ENCODE assay signal across 8 mouse cellular contexts in the genomic region with DNA sequence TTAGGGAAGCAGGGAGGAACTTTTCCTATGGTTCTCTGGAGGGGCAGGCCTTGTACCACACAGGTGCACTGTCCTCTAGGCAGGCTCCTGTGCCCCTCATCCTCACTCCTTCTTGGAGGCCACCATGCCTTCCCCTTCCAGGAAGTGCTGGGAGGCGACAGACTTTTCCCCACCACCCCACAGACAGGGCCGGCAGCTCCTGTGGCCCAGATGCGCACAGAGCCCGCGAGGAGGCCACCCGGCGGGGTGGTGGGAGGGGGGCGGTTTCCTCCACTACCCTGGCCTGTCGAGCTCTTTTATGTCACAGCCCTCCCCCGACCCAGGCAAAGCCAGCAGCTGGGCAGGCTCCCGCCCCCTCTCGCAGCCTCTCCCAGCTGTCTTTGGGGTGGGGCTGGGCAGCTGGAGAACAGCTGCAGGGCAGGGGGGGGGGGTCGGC. TPM values are rescaled to one million over a fixed set of nuclear protein-coding genes. Genes with fewer than 3 reads are reported as not detected.
DNase-seq lines count a peak whose midpoint lies in the region; ATAC-seq and TF ChIP-seq lines count a peak whose summit lies in the region.

No protein-coding gene starts in this region.

- peak overlapping the region; percentile 45 for H3K27ac ChIP-seq in heart, adult 2 months
- peak overlapping the region; percentile 35 for H3K27ac ChIP-seq in embryonic facial prominence, embryonic 11.5 days (replicated peaks; ENCODE audit: low read depth, low read length)
- H3K27ac ChIP-seq in hindbrain, embryonic 11.5 days (ENCODE audit: low read depth, low read length), result peak overlapping the region; percentile 80
- 0 out of 2 replicates have a peak overlapping the region, but pooled peaks have one; percentile 36 for H3K27ac ChIP-seq in liver, postnatal 0 days (ENCODE audit: low read depth)
- no peak overlapping the region for H3K27ac ChIP-seq in small intestine, adult 2 months (ENCODE audit: insufficient read depth, low read depth, low read length)

- no peak for TF ChIP-seq POLR2A in heart, adult 2 months (IDR thresholded peaks at IDR 0.05; ENCODE audit: insufficient read depth, low read depth, low read length)
- TF ChIP-seq POLR2A in small intestine, adult 2 months (IDR thresholded peaks at IDR 0.05; ENCODE audit: low read depth, low read length), result no peak

- TF ChIP-seq CTCF in heart, adult 2 months (IDR thresholded peaks at IDR 0.05), result no peak
- no peak for TF ChIP-seq CTCF in liver, postnatal 0 days (IDR thresholded peaks at IDR 0.05; ENCODE audit: low read depth)
- no peak for TF ChIP-seq CTCF in small intestine, adult 2 months (IDR thresholded peaks at IDR 0.05; ENCODE audit: extremely low read depth, insufficient read length, insufficient replicate concordance, low read depth, low read length)

- peak; percentile 67 to 70 for DNase-seq in heart, adult 2 months
- DNase-seq in heart, postnatal 25 days (ENCODE audit: low spot score), result no peak
- peak; percentile 72 for DNase-seq in embryonic facial prominence, embryonic 11.5 days (ENCODE audit: low spot score)
- peak; percentile 64 for DNase-seq in hindbrain, embryonic 11.5 days (ENCODE audit: low spot score)
- peak; percentile 72 for DNase-seq in liver, postnatal 0 days
- no peak for DNase-seq in Muller cell, postnatal 12 days (ENCODE audit: inconsistent ontology term)
- DNase-seq in urinary bladder, adult 2 months (ENCODE audit: low spot score), result no peak

- peaks cover 15% of the 10 kb centered on the region for H3K4me1 ChIP-seq in heart, adult 2 months (ENCODE audit: control insufficient read depth, insufficient read depth, low read length)
- H3K4me1 ChIP-seq in embryonic facial prominence, embryonic 11.5 days (ENCODE audit: control insufficient read depth, insufficient read depth, low read length), result peaks cover 14% of the 10 kb centered on the region
- H3K4me1 ChIP-seq in hindbrain, embryonic 11.5 days (replicated peaks; ENCODE audit: control insufficient read depth, insufficient read depth, low read length), result peaks cover 16% of the 10 kb centered on the region
- H3K4me1 ChIP-seq in liver, postnatal 0 days (ENCODE audit: insufficient read depth), result peaks cover 31% of the 10 kb centered on the region
- H3K4me1 ChIP-seq in small intestine, adult 2 months (ENCODE audit: control insufficient read depth, insufficient read depth, insufficient read length, low read length), result peaks cover 30% of the 10 kb centered on the region

- H3K4me2 ChIP-seq in embryonic facial prominence, embryonic 11.5 days (ENCODE audit: low read depth, low read length), result peak overlapping the region; percentile 45
- peak overlapping the region; percentile 32 for H3K4me2 ChIP-seq in hindbrain, embryonic 11.5 days (replicated peaks; ENCODE audit: low read depth, low read length)
- peak overlapping the region; percentile 58 for H3K4me2 ChIP-seq in liver, postnatal 0 days (ENCODE audit: low read depth, low read length)

- no peaks in the 10 kb centered on the region for H3K36me3 ChIP-seq in heart, adult 2 months (ENCODE audit: control insufficient read depth, insufficient read depth, low read length)
- H3K36me3 ChIP-seq in embryonic facial prominence, embryonic 11.5 days (replicated peaks; ENCODE audit: control insufficient read depth, insufficient read depth, low read depth, low read length), result peaks cover 18% of the 10 kb centered on the region
- H3K36me3 ChIP-seq in hindbrain, embryonic 11.5 days (ENCODE audit: control insufficient read depth, insufficient read depth, low read length), result peaks cover 14% of the 10 kb centered on the region
- H3K36me3 ChIP-seq in liver, postnatal 0 days (replicated peaks; ENCODE audit: insufficient read depth, low read length), result peaks cover 30% of the 10 kb centered on the region
- H3K36me3 ChIP-seq in small intestine, adult 2 months (ENCODE audit: control insufficient read depth, insufficient read depth, low read length), result peaks cover 28% of the 10 kb centered on the region

- intact Hi-C loops in heart, adult 2 months (cut with DNase I), result no loop called here
- intact Hi-C loops in heart, postnatal 25 days (cut with DNase I), result no loop called here

- TF ChIP-seq EP300 in heart, adult 2 months (IDR thresholded peaks at IDR 0.05; ENCODE audit: insufficient read depth, low read depth, low read length), result no peak
- TF ChIP-seq EP300 in liver, postnatal 0 days (IDR thresholded peaks at IDR 0.05; ENCODE audit: low read depth), result no peak

- H3K27me3 ChIP-seq in heart, adult 2 months (ENCODE audit: control insufficient read depth, insufficient read depth, low read length), result no peaks in the 10 kb centered on the region
- H3K27me3 ChIP-seq in embryonic facial prominence, embryonic 11.5 days (ENCODE audit: control insufficient read depth, insufficient read depth, low read length), result no peaks in the 10 kb centered on the region
- H3K27me3 ChIP-seq in hindbrain, embryonic 11.5 days (ENCODE audit: control insufficient read depth, insufficient read depth, low read length), result no peaks in the 10 kb centered on the region
- H3K27me3 ChIP-seq in liver, postnatal 0 days (ENCODE audit: insufficient read depth, low read length), result peaks cover 2% of the 10 kb centered on the region; the same call in 1 of the 2 replicates
- H3K27me3 ChIP-seq in small intestine, adult 2 months (ENCODE audit: control insufficient read depth, insufficient read depth, low read length), result no peaks in the 10 kb centered on the region

- no peaks in the 10 kb centered on the region for H3K9me3 ChIP-seq in embryonic facial prominence, embryonic 11.5 days (replicated peaks; ENCODE audit: control insufficient read depth, low read length)
- H3K9me3 ChIP-seq in hindbrain, embryonic 11.5 days (ENCODE audit: control insufficient read depth, low read length), result no peaks in the 10 kb centered on the region
- H3K9me3 ChIP-seq in liver, postnatal 0 days (ENCODE audit: low read length), result no peaks in the 10 kb centered on the region

- ATAC-seq in embryonic facial prominence, embryonic 11.5 days (replicated peaks; ENCODE audit: insufficient number of reproducible peaks, low FRiP score, low TSS enrichment, low read depth), result peak; percentile 47
- ATAC-seq in hindbrain, embryonic 11.5 days (ENCODE audit: low FRiP score), result peak; percentile 72
- peak; percentile 40 for ATAC-seq in liver, postnatal 0 days

- peak overlapping the region; percentile 58 for H3K9ac ChIP-seq in heart, adult 2 months (ENCODE audit: low read depth, low read length)
- H3K9ac ChIP-seq in embryonic facial prominence, embryonic 11.5 days (replicated peaks; ENCODE audit: low read length), result peak overlapping the region; percentile 39; the same call in 1 of the 2 replicates
- H3K9ac ChIP-seq in hindbrain, embryonic 11.5 days (ENCODE audit: low read depth, low read length), result peak overlapping the region; percentile 45; the same call in 1 of the 2 replicates
- peak overlapping the region; percentile 35; the same call in 1 of the 2 replicates for H3K9ac ChIP-seq in liver, postnatal 0 days (replicated peaks)

- WGBS in heart, adult 2 months, result under 1% methylated on average over 13 of the region's 13 CpGs
- 0% methylated on average over 8 of the region's 13 CpGs for WGBS in embryonic facial prominence, embryonic 11.5 days
- WGBS in hindbrain, embryonic 11.5 days, result 0% methylated on average over 10 of the region's 13 CpGs
- 8% methylated on average over 11 of the region's 13 CpGs for WGBS in liver, postnatal 0 days (ENCODE audit: insufficient replicate concordance)
- WGBS in small intestine, adult 2 months, result 4% methylated on average over 13 of the region's 13 CpGs

- H3K4me3 ChIP-seq in heart, adult 2 months, result no peak overlapping the region
- peak overlapping the region; percentile 10; the same call in 1 of the 2 replicates for H3K4me3 ChIP-seq in embryonic facial prominence, embryonic 11.5 days (ENCODE audit: low read depth, low read length)
- peak overlapping the region; percentile 10; the same call in 1 of the 2 replicates for H3K4me3 ChIP-seq in hindbrain, embryonic 11.5 days (ENCODE audit: low read depth, low read length)
- no peak overlapping the region for H3K4me3 ChIP-seq in liver, postnatal 0 days (ENCODE audit: low read depth, low read length)
- H3K4me3 ChIP-seq in small intestine, adult 2 months (ENCODE audit: low read depth, low read length), result peak overlapping the region; percentile 32

- H3K79me2 ChIP-seq in heart, adult 2 months (replicated peaks; ENCODE audit: control insufficient read depth, insufficient read depth, low read length), result no peaks in the 10 kb centered on the region

RNA-seq across cellular contexts. Expression of a gene that starts 16.9 kb away (rescaled TPM):
- total RNA-seq in heart, adult 2 months (2021), result 10 to 100 TPM; 39.2 to 39.8 TPM
- polyA plus RNA-seq in heart, adult 2 months (2012; rRNA removed), result 17.2 and 24.1 TPM in 2 replicates
- 10 to 100 TPM; 37.3 to 40.6 TPM for total RNA-seq in heart, postnatal 25 days (2021)
- 17.8 and 18.6 TPM in 2 replicates for polyA plus RNA-seq in embryonic facial prominence, embryonic 11.5 days (2014; fragmentation: Nextera tagmentation; extraction: Ambion mirVana)
- polyA plus RNA-seq in hindbrain, embryonic 11.5 days (2014; fragmentation: Nextera tagmentation; extraction: Ambion mirVana), result 28.4 and 30.6 TPM in 2 replicates
- 7.9 and 9.8 TPM in 2 replicates for polyA plus RNA-seq in liver, postnatal 0 days (2015; fragmentation: Nextera tagmentation; extraction: Ambion mirVana)
- 42.3 and 54.8 TPM in 2 replicates for polyA plus RNA-seq in small intestine, adult 2 months (2012; rRNA removed)
- polyA plus RNA-seq in urinary bladder, adult 2 months (2012; rRNA removed), result 17.2 and 25.2 TPM in 2 replicates

RNA-seq across cellular contexts. Expression of a gene that starts 54.6 kb away (rescaled TPM):
- total RNA-seq in heart, adult 2 months (2021), result 10 to 100 TPM; 36.1 to 43.4 TPM
- polyA plus RNA-seq in heart, adult 2 months (2012; rRNA removed), result 38.3 and 57.0 TPM in 2 replicates
- 10 to 100 TPM; 33.2 to 37.0 TPM for total RNA-seq in heart, postnatal 25 days (2021)
- 122 and 130 TPM in 2 replicates for polyA plus RNA-seq in embryonic facial prominence, embryonic 11.5 days (2014; fragmentation: Nextera tagmentation; extraction: Ambion mirVana)
- 145 and 160 TPM in 2 replicates for polyA plus RNA-seq in hindbrain, embryonic 11.5 days (2014; fragmentation: Nextera tagmentation; extraction: Ambion mirVana)
- polyA plus RNA-seq in liver, postnatal 0 days (2015; fragmentation: Nextera tagmentation; extraction: Ambion mirVana), result 17.0 and 17.1 TPM in 2 replicates
- 1.3 and 2.1 TPM in 2 replicates for polyA plus RNA-seq in small intestine, adult 2 months (2012; rRNA removed)
- 93.7 and 103 TPM in 2 replicates for polyA plus RNA-seq in urinary bladder, adult 2 months (2012; rRNA removed)

RNA-seq across cellular contexts. Expression of a gene that starts 54.8 kb away (rescaled TPM):
- 1 to 10 TPM; 2.4 to 3.6 TPM for total RNA-seq in heart, adult 2 months (2021)
- 2.3 and 2.7 TPM in 2 replicates for polyA plus RNA-seq in heart, adult 2 months (2012; rRNA removed)
- total RNA-seq in heart, postnatal 25 days (2021), result 1 to 10 TPM; 3.1 to 4.2 TPM
- polyA plus RNA-seq in embryonic facial prominence, embryonic 11.5 days (2014; fragmentation: Nextera tagmentation; extraction: Ambion mirVana), result 13.6 and 14.7 TPM in 2 replicates
- 9.3 and 11.1 TPM in 2 replicates for polyA plus RNA-seq in hindbrain, embryonic 11.5 days (2014; fragmentation: Nextera tagmentation; extraction: Ambion mirVana)
- polyA plus RNA-seq in liver, postnatal 0 days (2015; fragmentation: Nextera tagmentation; extraction: Ambion mirVana), result 63.0 and 63.4 TPM in 2 replicates
- 1.3 and 1.6 TPM in 2 replicates for polyA plus RNA-seq in small intestine, adult 2 months (2012; rRNA removed)
- polyA plus RNA-seq in urinary bladder, adult 2 months (2012; rRNA removed), result 5.8 and 7.5 TPM in 2 replicates

Comparison
In these comparisons a context has a peak if more than half of its experiments do, and no peak if none do; other contexts are left out.
1. DNase-seq: peak in heart, adult 2 months (2 of 2), embryonic facial prominence, embryonic 11.5 days (single experiment), hindbrain, embryonic 11.5 days (single experiment) and liver, postnatal 0 days (single experiment); none in heart, postnatal 25 days (single experiment), Muller cell, postnatal 12 days (single experiment) and urinary bladder, adult 2 months (single experiment).
2. H3K4me3 ChIP-seq: peak in embryonic facial prominence, embryonic 11.5 days (single experiment), hindbrain, embryonic 11.5 days (single experiment) and small intestine, adult 2 months (single experiment); none in heart, adult 2 months (single experiment) and liver, postnatal 0 days (single experiment).
3. Peak in every context shown above with its lines, with median percentiles within 50 percentile points of each other: H3K9ac ChIP-seq, ATAC-seq and H3K4me2 ChIP-seq.